Mouse (Mus musculus): ENCODE results near the gene Dut.

Gene Dut

DNA sequence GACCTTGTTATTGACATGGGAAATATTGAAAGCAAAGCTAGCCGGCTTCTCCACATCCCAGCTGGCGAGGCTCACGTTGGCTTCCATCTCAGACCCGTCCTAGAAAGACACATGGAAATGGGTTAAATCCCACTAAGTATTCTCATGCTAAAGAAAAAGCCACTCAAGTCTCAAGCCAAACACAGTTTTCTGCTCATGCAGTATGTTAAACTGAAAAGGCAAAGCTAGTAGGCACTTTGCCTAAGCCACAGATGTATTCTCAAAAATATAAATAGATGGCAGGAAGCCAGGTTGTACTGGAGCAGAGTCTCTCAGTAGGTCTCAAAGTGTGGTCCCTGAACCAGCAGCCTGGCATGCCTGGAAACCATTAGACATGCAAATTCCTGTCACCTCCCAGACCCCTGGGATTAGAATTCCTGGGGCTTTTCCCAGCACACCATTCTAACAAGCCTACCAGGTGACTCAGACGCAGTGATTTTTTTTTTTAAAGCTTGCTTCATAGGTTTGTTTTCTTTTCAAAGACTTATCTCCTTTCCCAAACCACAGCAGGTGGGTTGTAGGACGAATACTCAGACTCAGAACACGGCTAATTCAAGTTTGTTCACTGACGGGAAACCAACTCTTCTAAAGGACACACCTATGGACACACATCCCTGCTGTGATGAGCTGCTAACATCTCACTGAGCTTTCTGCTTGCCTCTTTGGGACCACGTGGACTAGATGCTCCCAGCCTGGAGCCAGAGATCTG is 55.1 kb downstream of the Dut start:
- in situ Hi-C loops (cut with MboI, MseI), result no loop called here

DNA sequence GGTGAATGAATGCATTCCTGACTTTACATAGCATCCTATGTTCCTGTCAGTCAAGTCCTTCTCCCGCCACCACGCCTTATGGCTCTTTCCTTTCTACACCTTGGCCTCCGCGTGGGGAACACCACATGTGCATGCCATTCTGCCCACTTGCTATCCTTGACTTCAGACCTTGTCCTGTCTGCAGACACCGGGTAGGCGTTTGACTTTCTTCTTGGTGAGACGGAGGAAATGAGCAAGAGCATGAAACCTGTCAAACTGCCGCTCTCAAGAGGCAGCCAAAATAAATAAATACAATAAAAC is 55.6 kb downstream of the Dut start:
- in situ Hi-C loops (cut with MboI, MseI), result no loop called here

DNA sequence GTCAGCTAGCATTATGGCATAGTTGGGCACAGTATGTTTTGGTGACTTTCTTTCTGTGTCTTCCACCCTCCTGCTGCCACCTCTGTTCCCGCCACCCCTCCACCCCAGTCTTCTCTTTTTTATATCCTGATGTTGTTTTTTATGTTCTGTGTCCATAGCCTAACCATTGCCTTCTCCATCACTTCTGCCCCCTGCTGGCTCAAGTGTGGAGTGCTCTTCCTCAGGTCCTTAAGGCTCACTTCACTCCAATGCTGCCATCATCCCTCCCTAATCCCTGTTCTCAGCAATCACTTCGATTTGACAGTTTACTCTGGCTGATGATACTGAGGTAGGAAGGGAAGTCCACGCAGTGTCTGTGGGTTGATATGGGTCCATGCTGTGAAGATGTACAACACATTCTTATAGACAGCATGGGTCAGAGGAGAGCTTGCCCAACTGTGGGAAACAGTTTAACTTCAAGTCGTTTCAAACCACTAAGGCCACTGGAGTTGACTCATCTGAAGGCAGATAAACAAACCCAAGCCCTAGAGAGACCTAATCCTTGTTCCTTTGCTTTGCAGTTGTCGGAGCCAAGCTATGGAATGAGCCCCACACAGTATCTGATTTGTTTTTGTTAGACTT is 56.9 kb downstream of the Dut start:
- in situ Hi-C loops (cut with MboI, MseI), result no loop called here

DNA sequence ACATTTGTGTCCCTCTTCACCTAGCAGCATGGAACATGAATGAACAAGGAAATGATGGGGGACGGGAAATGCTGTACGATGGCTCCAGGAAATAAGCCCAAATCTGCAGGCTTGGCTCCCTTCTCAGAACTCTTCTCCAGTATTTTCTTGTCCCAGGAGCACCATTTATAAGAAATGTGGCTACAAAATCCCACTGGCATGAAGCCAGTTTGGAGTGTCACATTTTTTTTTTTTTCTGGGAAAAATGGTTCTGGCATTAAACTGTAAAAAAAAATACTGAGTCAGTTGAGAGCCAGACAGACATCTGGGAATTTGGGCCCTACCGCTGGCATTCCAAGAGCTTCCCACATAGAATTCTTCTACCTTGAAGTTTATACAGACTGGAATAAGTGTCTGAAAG is 57.8 kb downstream of the Dut start:
- in situ Hi-C loops (cut with MboI, MseI), result no loop called here

DNA sequence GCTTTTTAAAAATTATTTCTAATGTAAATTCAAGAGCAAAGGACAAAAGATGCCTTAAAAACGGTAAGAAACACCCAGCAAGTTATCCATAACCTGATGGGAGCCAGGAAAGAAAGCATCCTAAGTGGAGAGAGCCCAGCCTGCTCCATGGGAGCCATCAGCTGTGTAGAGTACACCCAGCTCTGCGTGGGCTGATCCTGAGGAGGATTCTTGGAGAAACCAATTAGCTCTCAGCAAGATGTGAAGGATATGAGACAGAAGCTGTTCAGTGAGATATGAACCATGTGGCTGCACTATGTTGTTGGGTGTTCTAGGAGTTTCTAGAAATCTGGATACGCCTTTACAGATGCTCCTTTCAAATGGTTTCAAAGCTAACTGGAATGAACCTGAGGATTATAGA is 58.7 kb downstream of the Dut start:
- in situ Hi-C loops (cut with MboI, MseI), result no loop called here

All from T-helper 2 cell (primary cell).